Mouse (Mus musculus): ENCODE data around the gene Stk19. TPM values are rescaled to one million over a fixed set of nuclear protein-coding genes. Genes with fewer than 3 reads are reported as not detected.

The Stk19 gene
- 38.5 TPM for polyA plus RNA-seq (2017; shearing (Covaris generic))

GRCm38 (mm10) chr17:34836856-34837221 is at the start of gene Stk19, which contains the start of gene Dxo:
Stk19 (minus strand) TSS chr17:34836945.
Dxo (plus strand) TSS chr17:34837019.

GRCm38 (mm10) chr17:34881683-34882310 is 45.1 kb upstream of the Stk19 start, which contains the start of gene Gm20547:
Gm20547 (minus strand) TSS chr17:34882042.

GRCm38 (mm10) chr17:34879336-34879879 is 42.7 kb upstream of the Stk19 start, which contains the start of gene Zbtb12:
Zbtb12 (plus strand) TSS chr17:34879483.

GRCm38 (mm10) chr17:34862416-34863081 is 25.8 kb upstream of the Stk19 start, which contains the start of gene Cfb:
Cfb (minus strand) TSS chr17:34862518.

GRCm38 (mm10) chr17:34849722-34850516 is 13.2 kb upstream of the Stk19 start, which contains the start of the genes Skiv2l and Nelfe:
Skiv2l (minus strand) TSS chr17:34850210.
Nelfe (plus strand) TSS chr17:34850391.

GRCm38 (mm10) chr17:34804301-34804700 is 32.4 kb downstream of the Stk19 start, which contains the start of gene Cyp21a1:
Cyp21a1 (minus strand) TSS chr17:34804561.

Other genes with a start within 250 kb of the Stk19 start
- gene Gpsm3, start 247.1 kb downstream of the Stk19 start, polyA plus RNA-seq (2017; shearing (Covaris generic)) = 285 TPM
- 12.8 TPM for gene Pbx2, start 245.7 kb downstream of the Stk19 start, polyA plus RNA-seq (2017; shearing (Covaris generic))
- 2.7 TPM for gene Ager, start 239.1 kb downstream of the Stk19 start, polyA plus RNA-seq (2017; shearing (Covaris generic))
- 115 TPM for gene Rnf5, start 233.3 kb downstream of the Stk19 start, polyA plus RNA-seq (2017; shearing (Covaris generic))
- 32.6 TPM for gene Agpat1, start 232.7 kb downstream of the Stk19 start, polyA plus RNA-seq (2017; shearing (Covaris generic))
- gene Egfl8, start 221.0 kb downstream of the Stk19 start, polyA plus RNA-seq (2017; shearing (Covaris generic)) = 3.8 TPM
- 28.1 TPM for gene Ppt2, start 208.4 kb downstream of the Stk19 start, polyA plus RNA-seq (2017; shearing (Covaris generic))
- gene Prrt1, start 207.4 kb downstream of the Stk19 start, polyA plus RNA-seq (2017; shearing (Covaris generic)) = 3.8 TPM
- 5.5 TPM for gene Fkbpl, start 192.2 kb downstream of the Stk19 start, polyA plus RNA-seq (2017; shearing (Covaris generic))
- 95.5 TPM for gene Atf6b, start 189.8 kb downstream of the Stk19 start, polyA plus RNA-seq (2017; shearing (Covaris generic))
- not detected for gene Tnxb, start 166.4 kb downstream of the Stk19 start, polyA plus RNA-seq (2017; shearing (Covaris generic))
- gene C4b, start 93.1 kb downstream of the Stk19 start, polyA plus RNA-seq (2017; shearing (Covaris generic)) = not detected
- not detected for gene Cyp21a1, start 32.4 kb downstream of the Stk19 start, polyA plus RNA-seq (2017; shearing (Covaris generic))
- 96.4 TPM for gene Dxo, start 74 bp upstream of the Stk19 start, polyA plus RNA-seq (2017; shearing (Covaris generic))
- 169 TPM for gene Skiv2l, start 13.3 kb upstream of the Stk19 start, polyA plus RNA-seq (2017; shearing (Covaris generic))
- gene Nelfe, start 13.4 kb upstream of the Stk19 start, polyA plus RNA-seq (2017; shearing (Covaris generic)) = 48.6 TPM
- 1.4 TPM for gene Cfb, start 25.6 kb upstream of the Stk19 start, polyA plus RNA-seq (2017; shearing (Covaris generic))
- 0.66 TPM for gene Zbtb12, start 42.5 kb upstream of the Stk19 start, polyA plus RNA-seq (2017; shearing (Covaris generic))
- not detected for gene Gm20547, start 45.1 kb upstream of the Stk19 start, polyA plus RNA-seq (2017; shearing (Covaris generic))
- 3.3 TPM for gene C2, start 61.3 kb upstream of the Stk19 start, polyA plus RNA-seq (2017; shearing (Covaris generic))
- gene Ehmt2, start 61.5 kb upstream of the Stk19 start, polyA plus RNA-seq (2017; shearing (Covaris generic)) = 45.6 TPM
- gene Slc44a4, start 77.5 kb upstream of the Stk19 start, polyA plus RNA-seq (2017; shearing (Covaris generic)) = not detected
- 107 TPM for gene Neu1, start 94.3 kb upstream of the Stk19 start, polyA plus RNA-seq (2017; shearing (Covaris generic))
- gene Hspa1b, start 122.3 kb upstream of the Stk19 start, polyA plus RNA-seq (2017; shearing (Covaris generic)) = 15.1 TPM
- not detected for gene Gm20481, start 133.0 kb upstream of the Stk19 start, polyA plus RNA-seq (2017; shearing (Covaris generic))
- 4.3 TPM for gene Hspa1a, start 135.2 kb upstream of the Stk19 start, polyA plus RNA-seq (2017; shearing (Covaris generic))
- 0.13 TPM for gene Hspa1l, start 135.8 kb upstream of the Stk19 start, polyA plus RNA-seq (2017; shearing (Covaris generic))
- 60.3 TPM for gene Lsm2, start 144.9 kb upstream of the Stk19 start, polyA plus RNA-seq (2017; shearing (Covaris generic))
- gene Vars, start 164.0 kb upstream of the Stk19 start, polyA plus RNA-seq (2017; shearing (Covaris generic)) = 276 TPM
- gene Vwa7, start 179.6 kb upstream of the Stk19 start, polyA plus RNA-seq (2017; shearing (Covaris generic)) = 0.44 TPM
- 4.4 TPM for gene Sapcd1, start 191.1 kb upstream of the Stk19 start, polyA plus RNA-seq (2017; shearing (Covaris generic))
- gene Msh5, start 209.8 kb upstream of the Stk19 start, polyA plus RNA-seq (2017; shearing (Covaris generic)) = 1.5 TPM
- 611 TPM for gene Clic1, start 213.0 kb upstream of the Stk19 start, polyA plus RNA-seq (2017; shearing (Covaris generic))
- gene Ddah2, start 222.1 kb upstream of the Stk19 start, polyA plus RNA-seq (2017; shearing (Covaris generic)) = 2.5 TPM
- not detected for gene Ly6g6c, start 228.4 kb upstream of the Stk19 start, polyA plus RNA-seq (2017; shearing (Covaris generic))
- gene Mpig6b, start 229.2 kb upstream of the Stk19 start, polyA plus RNA-seq (2017; shearing (Covaris generic)) = not detected
- gene Ly6g6e, start 240.0 kb upstream of the Stk19 start, polyA plus RNA-seq (2017; shearing (Covaris generic)) = not detected
- gene Ly6g6d, start 241.1 kb upstream of the Stk19 start, polyA plus RNA-seq (2017; shearing (Covaris generic)) = not detected
- gene Ly6g6f, start 248.7 kb upstream of the Stk19 start, polyA plus RNA-seq (2017; shearing (Covaris generic)) = not detected